Mouse (Mus musculus) kidney, postnatal 36 days (tissue): ENCODE measurements around the gene Gm17657.
A peak's percentile ranks its signal among the peaks of the same experiment; 100 is the strongest.
"Not testable (repeated sequence)": the region's sequence is repeated elsewhere in the genome, so short reads cannot be mapped to it uniquely, and the experiment has no call there.

ENCODE experiments used
- DNase-seq, 2 experiments: peaks; one replicate each; pipeline ENCODE4 v3.0.0; 2021 to 2022; ENCODE audit warnings: mixed read lengths in 2 of 2

Gm17657 gene

GRCm38 (mm10) chr17:29544064-29544463, 5.4 kb downstream of the Gm17657 start:
- no peak for DNase-seq

GRCm38 (mm10) chr17:29542831-29543690, 6.4 kb downstream of the Gm17657 start:
- no peak for DNase-seq

GRCm38 (mm10) chr17:29541419-29541818, 8.0 kb downstream of the Gm17657 start:
- DNase-seq = peak; percentile 81

- DNase-seq = no peak
Measured at GRCm38 (mm10) chr17:29540426-29540825, 9.0 kb downstream of the Gm17657 start.

GRCm38 (mm10) chr17:29533866-29534265, 15.6 kb downstream of the Gm17657 start:
- DNase-seq = no peak

GRCm38 (mm10) chr17:29531757-29532384, 17.6 kb downstream of the Gm17657 start:
- no peak for DNase-seq

- DNase-seq = no peak
Measured at GRCm38 (mm10) chr17:29531278-29531677, 18.2 kb downstream of the Gm17657 start.

GRCm38 (mm10) chr17:29530508-29530907, 18.9 kb downstream of the Gm17657 start:
- no peak for DNase-seq

GRCm38 (mm10) chr17:29528568-29529187, 20.8 kb downstream of the Gm17657 start:
- DNase-seq = peak; percentile 14 to 57

- no peak for DNase-seq
Measured at GRCm38 (mm10) chr17:29525613-29526012, 23.8 kb downstream of the Gm17657 start.

- DNase-seq = no peak
Measured at GRCm38 (mm10) chr17:29519731-29520130, 29.7 kb downstream of the Gm17657 start.

- DNase-seq = not testable (repeated sequence)
Measured at GRCm38 (mm10) chr17:29518665-29519064, 30.8 kb downstream of the Gm17657 start.

- DNase-seq = peak; percentile 73 to 85
Measured at GRCm38 (mm10) chr17:29514435-29514834, 35.0 kb downstream of the Gm17657 start.

GRCm38 (mm10) chr17:29513044-29513730, 36.3 kb downstream of the Gm17657 start:
- peak; percentile 71 to 83 for DNase-seq

- DNase-seq = no peak
Measured at GRCm38 (mm10) chr17:29510691-29511090, 38.7 kb downstream of the Gm17657 start.

GRCm38 (mm10) chr17:29508927-29509608, 40.4 kb downstream of the Gm17657 start:
- DNase-seq = no peak

- peak in 1 of 2 experiments; percentile 26 for DNase-seq
Measured at GRCm38 (mm10) chr17:29503700-29504099, 45.7 kb downstream of the Gm17657 start.

GRCm38 (mm10) chr17:29502669-29503665, 46.5 kb downstream of the Gm17657 start:
- peak in 1 of 2 experiments; percentile 16 for DNase-seq

- DNase-seq = no peak
Measured at GRCm38 (mm10) chr17:29502005-29502668, 47.3 kb downstream of the Gm17657 start.

GRCm38 (mm10) chr17:29500802-29501469, 48.5 kb downstream of the Gm17657 start:
- DNase-seq = no peak
